Comparison of ENCODE assay signal across 23 mouse cellular contexts in the genomic region with DNA sequence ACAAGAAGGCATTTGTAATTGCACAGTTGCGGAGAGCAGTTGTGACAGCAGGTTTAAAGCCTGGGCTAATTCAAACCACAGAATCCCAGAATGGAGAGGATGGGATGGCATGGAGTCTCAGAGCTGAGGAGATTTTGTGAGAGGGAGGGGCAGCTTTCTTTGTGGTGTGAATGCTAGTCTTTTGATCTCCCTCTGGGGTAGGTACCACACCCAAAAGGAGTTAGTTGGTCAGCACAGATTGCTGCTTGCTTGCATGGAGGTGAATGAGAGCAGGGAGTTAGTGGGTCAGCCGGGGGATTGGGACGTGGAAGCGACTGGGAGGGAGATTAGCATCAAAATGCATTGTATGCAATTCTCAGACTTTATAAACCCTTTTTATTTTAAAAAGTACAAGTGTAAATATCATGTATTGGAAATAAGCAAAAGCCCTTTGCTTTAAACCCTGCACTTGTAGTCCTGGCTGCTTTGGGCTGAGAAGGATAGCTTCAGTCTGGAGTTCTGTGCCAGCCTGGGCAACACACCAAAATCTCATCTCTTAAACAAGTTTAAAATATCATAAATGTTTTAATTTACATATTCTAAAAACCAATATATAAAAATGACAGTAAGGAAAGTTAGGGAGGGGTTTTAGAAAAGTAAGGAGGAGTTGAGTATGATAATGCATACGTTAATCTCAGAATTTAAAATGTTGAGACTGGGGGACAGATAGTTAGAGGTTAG. TPM values are rescaled to one million over a fixed set of nuclear protein-coding genes. Genes with fewer than 3 reads are reported as not detected.
A peak's percentile ranks its signal among the peaks of the same experiment; 100 is the strongest.
DNase-seq lines count a peak whose midpoint lies in the region; ATAC-seq lines count a peak whose summit lies in the region.
"Had no signal": no experiment of that assay in that cellular context is flagged by ENCODE, and none has a peak within 500 bp of the region (broad histone marks: within the 10 kb centered on the region; RNA-seq: fewer than 3 reads in every experiment).

No protein-coding gene starts in this region.

- H3K4me3 ChIP-seq in liver, embryonic 12.5 days: no peak overlapping the region
- H3K4me3 ChIP-seq: gastrocnemius, adult 2 months; heart, adult 2 months; hindbrain, embryonic 15.5 days; left cerebral cortex, adult 2 months; limb, embryonic 10.5 days; midbrain, embryonic 13.5 days; myocyte had no signal

- no peaks in the 10 kb centered on the region for H3K9me3 ChIP-seq in liver, embryonic 12.5 days (replicated peaks)
- H3K9me3 ChIP-seq: hindbrain, embryonic 15.5 days; limb, embryonic 10.5 days; midbrain, embryonic 13.5 days had no signal

- WGBS in liver, embryonic 12.5 days (ENCODE audit: insufficient replicate concordance): 76% methylated on average over 5 of the region's 5 CpGs

- no peak overlapping the region for H3K4me2 ChIP-seq in liver, embryonic 12.5 days
- H3K4me2 ChIP-seq: hindbrain, embryonic 15.5 days; liver, embryonic 11.5 days; lung, embryonic 14.5 days; midbrain, embryonic 13.5 days had no signal

- DNase-seq in frontal cortex, postnatal 10 days (ENCODE audit: low spot score in 2 of 2): no peak
- peak; percentile 46 for DNase-seq in right cerebral cortex, postnatal 14 days
- DNase-seq in right cerebral cortex, adult 18-20 months: no peak
- DNase-seq in WW6 (ENCODE audit: low read depth, low spot score): peak; percentile 33
- DNase-seq in adrenal gland, adult 8-10 months: no peak
- DNase-seq: adrenal gland, postnatal 14 days; cerebellum, postnatal 10 days; embryo, embryonic 11 days; gastrocnemius, adult 2 months; heart, adult 2 months; kidney, adult 18-20 months; kidney, postnatal 10 days; lung, embryonic 14.5 days; thymus, adult 18-20 months had no signal

- H3K27ac ChIP-seq in liver, embryonic 12.5 days: no peak overlapping the region
- H3K27ac ChIP-seq: gastrocnemius, adult 2 months; heart, adult 2 months; hindbrain, embryonic 15.5 days; left cerebral cortex, adult 2 months; limb, embryonic 10.5 days; midbrain, embryonic 13.5 days had no signal

- ATAC-seq in frontal cortex, adult (ENCODE audit: low TSS enrichment): peak; percentile 50; the same call in 1 of the 2 replicates
- no peak for ATAC-seq in liver, embryonic 12.5 days
- ATAC-seq: forebrain, embryonic 14.5 days; midbrain, embryonic 13.5 days had no signal

- H3K9ac ChIP-seq in liver, embryonic 12.5 days: no peak overlapping the region
- H3K9ac ChIP-seq: hindbrain, embryonic 15.5 days; lung, embryonic 14.5 days; midbrain, embryonic 13.5 days had no signal

- H3K27me3 ChIP-seq in liver, embryonic 12.5 days (replicated peaks): no peaks in the 10 kb centered on the region
- H3K27me3 ChIP-seq: hindbrain, embryonic 15.5 days; midbrain, embryonic 13.5 days had no signal

- no peaks in the 10 kb centered on the region for H3K36me3 ChIP-seq in liver, embryonic 12.5 days
- H3K36me3 ChIP-seq: hindbrain, embryonic 15.5 days; limb, embryonic 10.5 days; midbrain, embryonic 13.5 days had no signal

- peaks cover 29% of the 10 kb centered on the region for H3K4me1 ChIP-seq in liver, embryonic 12.5 days

RNA-seq across cellular contexts. Expression of gene Cdk19, which starts 25.4 kb away (rescaled TPM):
- 10 to 100 TPM; 11.1 to 14.0 (median 12.6) TPM for total RNA-seq in adrenal gland, adult 8-10 months (2022)
- 4.4 and 4.8 TPM in 2 replicates for polyA plus RNA-seq in liver, embryonic 12.5 days (2016; fragmentation: Nextera tagmentation; extraction: Ambion mirVana)

Comparison
In these comparisons a context has a peak if more than half of its experiments do, and no peak if none do; other contexts are left out.
1. DNase-seq: peak in right cerebral cortex, postnatal 14 days (single experiment) and WW6 (single experiment); none in frontal cortex, postnatal 10 days (0 of 2), right cerebral cortex, adult 18-20 months (single experiment) and adrenal gland, adult 8-10 months (single experiment).